Mouse (Mus musculus): Measurements from ENCODE around the gene Rgs10. TPM values are rescaled to one million over a fixed set of nuclear protein-coding genes. Genes with fewer than 3 reads are reported as not detected.

Rgs10 gene
- total RNA-seq (2017): 27.0 and 28.9 TPM in 2 replicates

GRCm38 (mm10) chr7:128417930-128418779 is at the start of gene Rgs10:
Gene Rgs10, minus strand, starts transcription at chr7:128418758.
- ATAC-seq (ENCODE audit: extremely low read depth, insufficient number of reproducible peaks, low FRiP score, poor library complexity, severe bottlenecking): no peak

GRCm38 (mm10) chr7:128462406-128462805 is 43.8 kb upstream of the Rgs10 start:
- ATAC-seq (ENCODE audit: extremely low read depth, insufficient number of reproducible peaks, low FRiP score, poor library complexity, severe bottlenecking): no peak

GRCm38 (mm10) chr7:128461285-128462215 is 43.0 kb upstream of the Rgs10 start, which contains the start of gene Tial1:
Gene Tial1, minus strand, starts transcription at chr7:128461717.
- ATAC-seq (ENCODE audit: extremely low read depth, insufficient number of reproducible peaks, low FRiP score, poor library complexity, severe bottlenecking): peak; percentile 96

- no peak for ATAC-seq (ENCODE audit: extremely low read depth, insufficient number of reproducible peaks, low FRiP score, poor library complexity, severe bottlenecking)
Measured at GRCm38 (mm10) chr7:128460865-128461228, 42.3 kb upstream of the Rgs10 start.

- ATAC-seq (ENCODE audit: extremely low read depth, insufficient number of reproducible peaks, low FRiP score, poor library complexity, severe bottlenecking): no peak
Measured at GRCm38 (mm10) chr7:128460131-128460864, 41.7 kb upstream of the Rgs10 start.

- ATAC-seq (ENCODE audit: extremely low read depth, insufficient number of reproducible peaks, low FRiP score, poor library complexity, severe bottlenecking): no peak
Measured at GRCm38 (mm10) chr7:128459791-128460130, 41.2 kb upstream of the Rgs10 start.

GRCm38 (mm10) chr7:128458011-128458410 is 39.5 kb upstream of the Rgs10 start:
- no peak for ATAC-seq (ENCODE audit: extremely low read depth, insufficient number of reproducible peaks, low FRiP score, poor library complexity, severe bottlenecking)

GRCm38 (mm10) chr7:128452731-128453130 is 34.2 kb upstream of the Rgs10 start:
- no peak for ATAC-seq (ENCODE audit: extremely low read depth, insufficient number of reproducible peaks, low FRiP score, poor library complexity, severe bottlenecking)

GRCm38 (mm10) chr7:128440584-128440983 is 22.0 kb upstream of the Rgs10 start:
- ATAC-seq (ENCODE audit: extremely low read depth, insufficient number of reproducible peaks, low FRiP score, poor library complexity, severe bottlenecking): no peak

GRCm38 (mm10) chr7:128439251-128439650 is 20.7 kb upstream of the Rgs10 start:
- no peak for ATAC-seq (ENCODE audit: extremely low read depth, insufficient number of reproducible peaks, low FRiP score, poor library complexity, severe bottlenecking)

GRCm38 (mm10) chr7:128438131-128438530 is 19.6 kb upstream of the Rgs10 start:
- no peak for ATAC-seq (ENCODE audit: extremely low read depth, insufficient number of reproducible peaks, low FRiP score, poor library complexity, severe bottlenecking)

GRCm38 (mm10) chr7:128433213-128433612 is 14.7 kb upstream of the Rgs10 start:
- no peak for ATAC-seq (ENCODE audit: extremely low read depth, insufficient number of reproducible peaks, low FRiP score, poor library complexity, severe bottlenecking)

- ATAC-seq (ENCODE audit: extremely low read depth, insufficient number of reproducible peaks, low FRiP score, poor library complexity, severe bottlenecking): no peak
Measured at GRCm38 (mm10) chr7:128432574-128432973, 14.0 kb upstream of the Rgs10 start.

- no peak for ATAC-seq (ENCODE audit: extremely low read depth, insufficient number of reproducible peaks, low FRiP score, poor library complexity, severe bottlenecking)
Measured at GRCm38 (mm10) chr7:128422491-128422890, 3.9 kb upstream of the Rgs10 start.

- no peak for ATAC-seq (ENCODE audit: extremely low read depth, insufficient number of reproducible peaks, low FRiP score, poor library complexity, severe bottlenecking)
Measured at GRCm38 (mm10) chr7:128421701-128422100, 3.1 kb upstream of the Rgs10 start.

GRCm38 (mm10) chr7:128419690-128420089 is 1.1 kb upstream of the Rgs10 start:
- ATAC-seq (ENCODE audit: extremely low read depth, insufficient number of reproducible peaks, low FRiP score, poor library complexity, severe bottlenecking): no peak

GRCm38 (mm10) chr7:128417226-128417929 is 1.2 kb downstream of the Rgs10 start:
- no peak for ATAC-seq (ENCODE audit: extremely low read depth, insufficient number of reproducible peaks, low FRiP score, poor library complexity, severe bottlenecking)

- no peak for ATAC-seq (ENCODE audit: extremely low read depth, insufficient number of reproducible peaks, low FRiP score, poor library complexity, severe bottlenecking)
Measured at GRCm38 (mm10) chr7:128416664-128417063, 1.9 kb downstream of the Rgs10 start.

- no peak for ATAC-seq (ENCODE audit: extremely low read depth, insufficient number of reproducible peaks, low FRiP score, poor library complexity, severe bottlenecking)
Measured at GRCm38 (mm10) chr7:128414433-128414832, 4.1 kb downstream of the Rgs10 start.

Measured in neutrophil, adult 5-6 weeks (primary cell).